Mouse (Mus musculus) CD4-positive, CD25-positive, alpha-beta regulatory T cell, adult 4 months (primary cell): ENCODE measurements around the gene Sept11. TPM values are rescaled to one million over a fixed set of nuclear protein-coding genes. Genes with fewer than 3 reads are reported as not detected.

Experiments used
- ATAC-seq: one replicate; pipeline ENCODE4 v1.8.0; 2017
- polyA plus RNA-seq, 2 experiments: library from polyadenylated mRNA; unstranded; fragments of 100-300 nt; shearing (Covaris generic); gene quantifications; one replicate each; pipeline ENCODE4 v1.2.1; 2017

Gene Sept11
- 10 to 100 TPM; 31.6 to 40.2 TPM for polyA plus RNA-seq

DNA sequence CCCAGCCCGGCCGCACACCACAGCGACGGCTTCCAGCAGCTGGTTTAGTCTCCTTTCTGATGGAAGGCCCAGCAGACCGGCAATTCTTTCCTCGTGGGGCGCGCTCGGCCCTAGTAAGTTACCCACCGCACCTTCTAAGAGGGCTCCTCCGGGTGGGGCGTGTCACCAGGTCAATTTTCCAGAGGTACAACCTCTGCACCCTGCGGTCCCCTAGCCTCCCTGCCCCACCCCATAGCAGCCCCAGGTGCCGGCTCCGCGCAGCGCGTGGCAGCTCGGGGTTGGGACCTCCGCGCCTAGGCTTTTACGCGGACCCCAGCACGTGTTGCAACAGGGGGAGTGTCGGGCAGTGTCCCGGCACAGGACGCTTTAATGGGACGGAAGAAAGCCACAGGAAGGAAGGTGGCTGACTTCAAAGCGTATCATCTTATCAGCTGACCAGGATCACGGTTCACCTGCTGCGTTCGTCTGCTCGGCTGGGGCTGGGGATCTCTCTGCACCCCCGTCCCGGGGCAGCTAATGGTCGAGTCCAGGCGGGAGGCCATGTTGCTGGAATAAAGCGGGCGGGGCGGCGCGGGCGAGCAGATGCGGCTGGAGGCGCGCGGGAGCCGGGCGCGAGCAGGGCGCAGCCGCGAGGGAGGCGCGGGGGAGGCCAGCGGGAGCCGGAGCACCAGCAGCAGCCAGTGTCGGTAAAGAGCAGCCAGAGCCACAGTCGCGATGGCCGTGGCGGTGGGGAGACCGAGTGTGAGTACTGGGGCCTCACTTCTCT, at the start of gene Sept11:
TSS of gene Sept11 (plus strand) at position 581 of the 766 bp plus-strand sequence.
- peak; percentile 87 for ATAC-seq

- no peak for ATAC-seq
Observed at GRCm38 (mm10) chr5:93043688-93044583, 49.3 kb upstream of the Sept11 start.

GRCm38 (mm10) chr5:93044584-93045370, 48.5 kb upstream of the Sept11 start, which contains the start of gene Sowahb:
Sowahb (minus strand) TSS chr5:93045022.
- ATAC-seq, result no peak

DNA sequence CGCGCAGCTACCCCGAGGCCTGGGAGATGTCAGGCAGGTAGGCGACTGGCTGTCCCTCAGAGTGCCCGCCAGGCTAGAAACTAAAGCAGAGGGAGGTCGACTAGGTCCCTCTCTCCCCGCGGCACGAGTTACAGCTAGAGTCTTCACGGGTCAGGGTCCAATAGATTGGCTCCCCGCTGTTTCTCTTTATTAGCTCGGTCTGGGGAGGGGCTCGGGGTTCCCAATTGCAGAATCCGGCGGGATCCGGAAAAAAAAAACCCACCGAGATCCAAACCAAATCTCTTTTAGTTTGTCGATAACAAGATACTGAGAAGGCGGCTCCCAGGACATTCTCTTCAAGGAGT, 47.9 kb upstream of the Sept11 start:
- no peak for ATAC-seq

DNA sequence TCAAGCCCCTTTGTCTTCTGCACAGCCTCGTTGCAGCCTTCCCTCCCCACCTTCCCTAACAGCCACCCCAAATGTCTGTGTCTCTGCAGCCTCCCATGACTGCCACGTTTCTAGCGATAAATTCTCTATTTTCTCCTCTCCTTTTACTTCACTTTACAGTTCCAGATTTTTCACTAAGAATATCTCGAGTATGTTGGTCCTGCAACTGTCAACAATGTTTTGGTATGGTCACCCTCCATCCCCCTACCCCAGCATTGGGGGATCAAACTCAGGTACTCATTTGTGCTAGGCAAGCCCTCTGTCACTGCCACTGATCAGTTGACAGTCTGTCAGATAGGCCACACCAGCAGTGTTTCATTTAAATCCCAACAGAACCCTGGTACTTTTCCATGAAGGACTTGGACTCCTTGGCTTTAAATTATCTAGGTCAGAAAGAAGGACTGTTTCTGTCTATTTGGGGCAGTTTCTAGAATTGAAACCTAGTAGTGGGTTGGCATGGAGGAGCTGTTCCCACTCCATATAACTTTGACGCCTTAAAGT, 46.9 kb upstream of the Sept11 start:
- no peak for ATAC-seq

DNA sequence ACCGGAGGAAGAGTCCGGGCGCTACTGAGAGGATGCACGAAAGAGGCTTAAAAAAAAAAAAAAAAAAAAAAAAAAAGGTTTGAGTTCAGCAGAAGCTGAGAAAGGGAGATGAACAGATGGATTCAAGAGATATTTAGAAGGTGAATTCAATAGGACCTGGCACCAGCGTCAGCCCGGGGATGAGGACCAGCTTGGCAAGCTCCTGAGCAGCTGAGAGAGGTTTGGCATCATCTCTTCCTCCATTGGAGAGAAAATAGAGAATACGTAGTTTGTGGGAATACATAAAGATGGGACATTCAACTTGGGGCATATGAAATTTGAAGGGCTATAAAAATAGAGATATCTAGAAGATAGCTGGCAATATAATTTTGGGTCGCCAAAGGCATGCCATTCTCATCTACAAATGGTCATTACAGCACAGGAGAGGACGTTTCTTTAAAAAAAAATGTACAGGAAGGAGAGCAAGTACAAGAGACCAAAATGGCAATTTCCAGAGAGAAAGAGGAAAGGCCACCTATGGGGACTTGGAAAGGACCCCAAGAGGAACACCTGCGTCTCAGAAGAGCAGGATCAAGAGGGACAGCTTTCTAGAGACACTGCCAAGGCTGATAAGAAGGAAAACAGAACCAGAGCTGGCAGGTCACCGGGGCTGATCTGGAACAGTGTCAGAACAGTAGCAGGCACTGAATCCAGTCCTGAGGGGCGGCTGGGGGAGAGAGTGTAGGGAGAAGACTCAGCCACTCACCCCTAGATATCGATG, 44.6 kb upstream of the Sept11 start:
- no peak for ATAC-seq

- no peak for ATAC-seq
Observed at GRCm38 (mm10) chr5:93049971-93050370, 43.3 kb upstream of the Sept11 start.

- ATAC-seq, result no peak
Observed at GRCm38 (mm10) chr5:93051041-93051440, 42.2 kb upstream of the Sept11 start.

DNA sequence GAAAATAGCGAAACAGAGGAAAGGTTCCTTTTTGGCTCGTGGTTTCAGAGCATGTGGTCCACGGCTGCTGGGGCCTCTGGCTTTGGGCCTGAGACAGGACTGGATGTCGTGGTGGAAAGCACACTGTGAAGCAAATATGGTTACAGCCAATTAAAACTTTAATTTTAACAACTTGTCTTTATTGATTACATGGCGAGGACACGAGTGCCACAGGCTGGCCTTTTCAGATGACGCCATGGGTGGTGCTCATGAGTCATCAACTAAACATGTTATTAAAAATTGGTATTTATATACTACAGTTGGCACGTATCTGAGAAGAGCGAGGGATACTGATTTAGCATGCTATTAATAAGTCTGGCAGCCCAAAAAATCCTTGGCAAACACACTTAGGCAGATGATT, 41.3 kb upstream of the Sept11 start:
- no peak for ATAC-seq

DNA sequence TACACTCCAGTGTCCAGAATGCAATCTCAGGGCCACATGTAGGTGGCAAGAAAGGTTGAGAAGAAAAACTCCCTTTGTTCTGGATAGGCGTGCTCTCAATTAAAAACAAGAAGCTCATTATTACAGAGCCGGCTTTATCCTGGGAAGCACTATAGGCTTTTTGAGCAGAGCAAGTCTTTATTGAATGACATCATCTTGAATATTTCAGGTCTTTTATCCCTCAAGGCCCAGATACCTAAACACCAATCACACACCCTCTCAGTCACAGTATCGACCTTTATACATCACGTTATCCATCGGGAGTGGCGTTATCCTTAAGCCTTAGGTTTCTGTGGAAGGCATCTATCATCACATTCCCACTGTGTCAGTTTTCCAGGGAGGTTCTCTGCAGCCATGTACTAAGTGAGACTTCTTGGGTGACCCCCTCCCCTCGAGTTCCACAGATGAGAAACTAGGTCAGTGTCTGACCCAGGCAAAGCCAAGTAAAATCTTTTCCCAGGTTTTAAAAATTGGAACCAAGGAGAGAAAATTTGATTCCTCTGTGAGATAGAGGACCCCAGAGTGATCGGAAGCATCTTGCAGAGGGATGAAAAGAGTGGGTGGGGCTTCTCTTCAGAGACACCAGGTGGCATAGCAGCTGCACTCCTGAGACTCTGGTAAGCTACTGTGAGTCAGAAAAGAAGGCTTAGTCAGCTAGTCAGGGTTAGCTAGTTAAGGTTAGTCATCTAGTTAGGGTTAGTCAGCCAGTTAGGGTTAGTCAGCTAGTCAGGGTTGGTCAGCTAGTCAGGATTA, 39.4 kb upstream of the Sept11 start:
- peak; percentile 23 for ATAC-seq

GRCm38 (mm10) chr5:93060865-93061264, 32.4 kb upstream of the Sept11 start:
- ATAC-seq, result no peak

DNA sequence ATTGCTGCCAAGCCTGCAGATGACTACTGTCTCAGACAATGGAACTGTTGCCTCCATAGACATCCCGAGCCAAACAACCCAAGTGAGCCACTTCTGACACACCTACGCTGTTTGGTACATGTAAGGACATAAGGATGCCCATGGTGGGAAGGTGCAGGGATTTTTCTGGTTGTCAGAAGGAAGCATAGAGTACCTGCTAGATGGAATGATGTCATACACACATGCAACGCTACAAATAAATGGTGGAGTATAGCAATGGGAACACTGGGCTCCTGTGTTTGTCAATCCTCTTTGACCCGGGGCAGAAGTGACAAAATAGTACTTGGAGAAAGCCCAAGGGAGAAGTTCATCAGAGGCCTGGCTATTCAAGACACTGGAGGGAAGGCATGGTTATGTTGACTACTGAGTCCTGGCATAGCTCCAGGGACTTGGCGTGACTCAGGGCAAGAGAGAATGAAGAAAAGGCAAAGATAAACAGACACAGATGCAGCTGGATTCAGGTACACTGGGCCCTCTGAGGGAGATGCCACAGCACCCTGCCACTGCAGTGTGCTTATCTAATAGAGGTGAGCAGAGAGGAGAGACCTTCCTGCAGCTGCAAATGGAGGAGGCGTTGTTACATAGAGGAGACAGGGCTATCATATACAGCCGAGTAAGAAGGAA, 15.4 kb upstream of the Sept11 start:
- no peak for ATAC-seq

DNA sequence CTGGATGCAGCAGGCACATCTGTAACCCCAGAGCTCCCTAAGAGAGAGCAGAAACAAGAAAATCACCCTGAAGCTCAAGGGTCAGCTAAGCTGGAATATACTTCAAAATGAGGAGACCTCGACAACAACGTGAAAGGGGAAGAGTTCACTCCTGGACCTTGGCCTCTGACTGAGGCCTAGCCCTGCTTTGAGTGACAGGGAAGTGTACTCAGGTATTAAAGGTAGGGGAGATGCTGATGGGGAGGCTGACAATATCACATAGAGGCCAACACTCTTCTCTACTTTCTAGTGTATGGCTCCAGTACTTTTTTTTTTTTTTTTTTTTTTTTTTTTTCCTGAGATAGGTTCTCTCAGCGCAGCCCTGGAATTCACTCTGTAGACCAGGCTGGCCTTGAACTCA, 13.6 kb upstream of the Sept11 start:
- ATAC-seq, result no peak

- ATAC-seq, result no peak
Observed at GRCm38 (mm10) chr5:93085015-93085598, 8.1 kb upstream of the Sept11 start.

GRCm38 (mm10) chr5:93085900-93086299, 7.3 kb upstream of the Sept11 start:
- no peak for ATAC-seq

- ATAC-seq, result no peak
Observed at GRCm38 (mm10) chr5:93091266-93091665, 2.0 kb upstream of the Sept11 start.

DNA sequence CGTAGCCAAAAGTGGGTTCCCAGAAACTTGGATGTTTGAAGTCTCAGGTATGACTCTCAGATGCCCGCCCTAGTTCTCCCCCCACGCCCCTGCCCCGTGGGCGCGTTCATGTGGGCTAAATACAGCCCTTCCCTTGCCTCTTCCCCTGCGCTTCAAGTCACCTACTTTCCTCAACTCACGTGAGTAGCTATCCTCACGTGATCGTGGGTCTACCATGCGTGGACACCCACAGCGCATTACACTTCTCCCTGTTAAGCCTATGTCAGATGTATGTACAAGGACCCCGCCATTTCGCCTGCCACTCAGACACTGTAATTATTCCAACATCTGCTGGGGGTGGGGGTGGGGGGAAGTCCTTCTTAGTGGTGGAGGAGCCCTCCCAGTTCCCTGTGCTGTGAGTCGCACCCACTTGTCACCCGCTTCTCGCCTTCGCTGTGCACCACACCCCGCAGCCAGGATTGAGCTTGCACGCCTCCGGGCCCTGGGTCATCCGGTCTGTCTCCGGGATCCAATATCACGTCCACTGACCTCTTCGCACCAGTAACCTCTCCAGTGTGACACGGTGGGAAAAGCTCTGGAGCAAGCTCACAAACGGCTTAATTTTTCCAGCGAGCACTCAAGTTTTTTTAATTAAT, 973 bp upstream of the Sept11 start:
- ATAC-seq, result peak; percentile 7

DNA sequence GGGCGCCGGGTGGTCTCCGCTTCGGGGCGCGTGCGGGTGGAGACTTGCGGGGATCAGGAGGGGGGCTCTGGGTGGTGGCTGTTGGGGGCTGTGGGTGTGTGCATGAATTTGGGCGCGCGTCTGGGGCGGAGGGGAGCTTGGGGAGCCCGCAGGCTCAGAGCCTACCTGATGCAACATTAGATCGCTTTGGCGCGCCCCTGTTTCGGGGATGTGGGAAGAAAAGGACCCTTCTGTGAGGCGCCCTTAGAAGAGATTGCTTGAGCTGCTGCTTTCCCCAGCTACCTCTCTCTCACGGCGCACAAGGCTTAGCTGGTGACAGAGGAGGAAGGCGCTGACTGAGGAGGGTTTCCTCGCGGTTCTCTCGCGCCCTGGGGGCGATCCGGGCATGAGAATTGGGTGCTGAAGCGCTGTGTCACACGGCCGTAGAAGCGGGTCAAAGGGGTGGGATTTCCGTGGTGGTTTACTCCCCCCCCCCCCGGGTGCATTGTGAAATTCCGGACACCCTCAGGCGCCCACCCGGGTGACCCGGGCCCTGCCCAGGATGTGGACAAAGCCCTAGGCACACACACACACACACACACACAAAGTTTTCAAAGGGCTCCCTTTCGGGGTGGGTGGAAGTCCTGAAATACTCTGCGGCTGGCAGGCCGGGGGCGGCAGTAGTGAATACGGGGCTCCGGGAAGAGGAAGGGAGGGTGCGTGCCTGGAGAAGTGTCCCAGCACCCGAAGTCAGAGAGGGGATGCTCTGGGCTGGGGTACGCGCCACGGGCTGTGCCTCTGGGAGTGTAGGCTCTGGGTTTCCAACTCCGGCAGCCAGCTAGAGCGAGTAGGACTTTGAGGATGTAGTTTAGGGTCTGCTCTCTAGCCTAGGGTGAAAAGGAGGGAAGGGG, 646 bp downstream of the Sept11 start:
- peak; percentile 10 for ATAC-seq
